Mouse (Mus musculus): ENCODE measurements at regions not wholly inside any gene's neighbourhood (a gene's known extent, or its start where the extent isn't known, plus 50 kb on each side); places are given as distances from the start of the nearest gene placed in this dataset.
A peak's percentile ranks its signal among the peaks of the same experiment; 100 is the strongest.

GRCm38 (mm10) chr10:96724436-96725175 lies 107.8 kb downstream of the Btg1 start:
- peak; percentile 23 for DNase-seq (ENCODE audit: low read depth, low spot score)

- DNase-seq (ENCODE audit: low read depth, low spot score): no peak
Measured at GRCm38 (mm10) chr10:96726801-96727780, 110.3 kb downstream of the Btg1 start.

- DNase-seq (ENCODE audit: low read depth, low spot score): peak; percentile 85
Measured at GRCm38 (mm10) chr10:96733581-96733980, 116.8 kb downstream of the Btg1 start.

- no peak for DNase-seq (ENCODE audit: low read depth, low spot score)
Measured at GRCm38 (mm10) chr10:96735146-96735545, 118.3 kb downstream of the Btg1 start.

GRCm38 (mm10) chr10:96735885-96736628 lies 119.3 kb downstream of the Btg1 start:
- DNase-seq (ENCODE audit: low read depth, low spot score): no peak

DNA sequence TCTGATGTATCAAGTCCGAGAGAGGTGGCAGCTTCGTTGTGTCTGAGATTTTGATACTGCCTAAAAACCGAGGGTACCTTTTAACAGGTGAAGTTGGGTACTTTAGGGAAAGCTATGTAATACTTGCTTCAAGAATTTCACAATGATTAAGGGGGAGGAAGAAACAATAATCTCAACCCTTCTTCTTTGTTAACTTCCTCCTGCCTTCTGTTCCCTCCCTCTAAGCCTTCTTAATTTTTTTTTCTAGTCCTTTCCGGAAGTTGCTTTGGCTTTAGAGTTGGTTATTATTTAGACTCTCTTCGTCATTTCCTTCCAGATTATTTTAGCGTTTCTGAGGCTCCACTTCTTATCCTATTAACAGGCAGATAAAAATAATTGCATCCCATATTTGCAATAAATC lies 121.2 kb downstream of the Btg1 start:
- DNase-seq (ENCODE audit: low read depth, low spot score): no peak

DNA sequence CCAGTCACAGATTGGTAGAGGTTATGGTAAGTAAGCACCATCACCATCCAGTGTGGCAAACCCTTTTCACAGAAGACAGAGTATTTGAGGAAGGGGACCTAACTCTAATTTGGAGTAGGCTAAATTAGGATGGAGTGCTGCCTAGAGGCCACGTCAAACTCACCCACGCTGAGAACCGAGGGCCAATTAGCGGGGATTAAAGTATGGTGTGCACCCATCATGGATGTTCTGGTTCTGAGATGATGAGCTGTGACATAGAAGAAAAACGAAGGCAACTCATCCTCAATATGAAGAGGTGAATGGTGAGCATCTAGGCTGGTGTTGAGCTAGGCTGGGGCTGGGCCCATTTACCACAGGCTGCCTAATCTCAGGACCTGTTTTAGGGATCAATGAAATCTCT lies 121.8 kb downstream of the Btg1 start:
- DNase-seq (ENCODE audit: low read depth, low spot score): no peak

DNA sequence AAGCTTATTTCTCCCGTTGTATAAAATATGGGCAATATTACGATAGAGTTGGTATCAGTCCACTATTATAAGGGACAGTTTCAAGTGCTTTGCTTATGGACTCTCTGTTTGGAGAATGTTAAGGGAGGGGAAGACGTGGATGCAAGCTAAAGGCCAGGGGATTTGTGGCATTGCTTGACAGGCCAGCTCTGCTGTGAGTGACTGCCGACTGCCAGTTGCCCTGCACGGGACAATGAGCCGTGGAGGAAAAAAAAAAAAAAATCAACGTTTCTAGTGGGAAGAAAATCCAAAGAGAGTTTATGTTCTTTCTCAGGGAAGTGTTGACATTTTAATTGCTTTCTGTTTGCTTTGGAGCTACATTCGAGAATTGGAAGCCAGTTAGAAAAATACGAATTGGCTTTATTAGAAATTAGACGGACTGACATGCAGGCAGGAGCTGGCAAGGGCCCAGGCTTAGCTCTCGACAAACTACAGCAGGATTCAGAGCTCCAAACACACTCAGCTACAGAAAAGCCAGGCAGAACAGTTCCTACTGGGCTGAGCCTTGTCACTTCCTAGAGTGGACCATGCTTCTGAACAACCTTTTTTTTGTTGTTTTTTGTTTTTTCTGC lies 127.5 kb downstream of the Btg1 start:
- no peak for DNase-seq (ENCODE audit: low read depth, low spot score)

GRCm38 (mm10) chr10:96747015-96747663 lies 130.3 kb downstream of the Btg1 start:
- no peak for DNase-seq (ENCODE audit: low read depth, low spot score)

GRCm38 (mm10) chr10:96750861-96751260 lies 134.1 kb downstream of the Btg1 start:
- no peak for DNase-seq (ENCODE audit: low read depth, low spot score)

DNA sequence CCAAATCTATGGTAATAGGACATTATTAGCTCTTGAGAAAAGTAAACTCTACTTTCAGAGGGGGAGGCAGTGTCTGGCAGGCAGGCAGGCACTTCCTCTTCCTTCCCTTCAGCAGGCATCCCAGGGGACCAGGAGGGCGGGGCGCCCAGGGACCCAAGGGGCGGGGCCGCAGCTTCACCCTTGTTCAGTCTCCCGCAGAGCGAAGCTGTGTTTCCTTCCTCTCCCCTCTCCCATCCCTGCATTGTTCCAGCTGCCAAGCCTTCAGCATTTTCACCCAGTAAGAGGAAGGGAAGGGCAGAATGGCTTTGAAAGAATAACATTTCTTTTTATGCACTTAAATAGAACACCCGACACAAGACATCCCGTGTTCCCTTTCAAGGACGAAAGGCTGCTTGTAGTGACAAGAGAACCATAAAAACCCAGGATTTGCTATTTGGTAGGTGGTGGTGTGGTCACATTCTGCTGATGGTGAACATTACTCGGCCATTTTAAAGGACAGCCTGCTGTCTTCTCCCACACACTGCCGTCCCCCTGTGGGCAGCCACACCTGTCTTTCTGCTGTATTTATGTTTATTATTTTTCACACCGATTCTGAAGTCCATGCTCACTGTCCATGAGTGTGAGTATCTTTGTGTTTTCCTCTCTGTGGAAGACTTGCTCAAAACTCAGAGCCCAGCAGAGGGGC lies 134.9 kb downstream of the Btg1 start:
- DNase-seq (ENCODE audit: low read depth, low spot score): peak; percentile 82

DNA sequence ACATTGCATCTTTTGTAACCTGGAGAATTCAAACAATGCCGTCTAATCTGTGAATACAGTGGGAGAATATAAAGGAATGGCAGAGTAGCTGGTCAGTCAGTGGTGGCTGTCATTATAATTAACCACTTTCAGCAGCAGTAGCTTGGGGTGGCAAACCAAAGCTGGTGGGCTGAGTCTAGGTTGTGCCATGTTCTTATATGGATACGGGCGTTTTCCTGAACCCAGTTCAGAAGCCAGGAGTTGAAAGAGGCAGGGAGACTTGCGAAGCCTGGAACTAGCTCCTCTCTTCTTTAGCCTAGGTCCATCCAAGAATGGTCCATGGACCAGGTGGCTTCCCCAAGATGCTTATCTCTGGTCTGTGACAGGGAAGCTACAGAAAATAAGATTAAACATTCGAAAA lies 135.7 kb downstream of the Btg1 start:
- no peak for DNase-seq (ENCODE audit: low read depth, low spot score)

GRCm38 (mm10) chr10:96753521-96753920 lies 136.7 kb downstream of the Btg1 start:
- no peak for DNase-seq (ENCODE audit: low read depth, low spot score)

GRCm38 (mm10) chr10:96755674-96756073 lies 138.9 kb downstream of the Btg1 start:
- DNase-seq (ENCODE audit: low read depth, low spot score): no peak

DNA sequence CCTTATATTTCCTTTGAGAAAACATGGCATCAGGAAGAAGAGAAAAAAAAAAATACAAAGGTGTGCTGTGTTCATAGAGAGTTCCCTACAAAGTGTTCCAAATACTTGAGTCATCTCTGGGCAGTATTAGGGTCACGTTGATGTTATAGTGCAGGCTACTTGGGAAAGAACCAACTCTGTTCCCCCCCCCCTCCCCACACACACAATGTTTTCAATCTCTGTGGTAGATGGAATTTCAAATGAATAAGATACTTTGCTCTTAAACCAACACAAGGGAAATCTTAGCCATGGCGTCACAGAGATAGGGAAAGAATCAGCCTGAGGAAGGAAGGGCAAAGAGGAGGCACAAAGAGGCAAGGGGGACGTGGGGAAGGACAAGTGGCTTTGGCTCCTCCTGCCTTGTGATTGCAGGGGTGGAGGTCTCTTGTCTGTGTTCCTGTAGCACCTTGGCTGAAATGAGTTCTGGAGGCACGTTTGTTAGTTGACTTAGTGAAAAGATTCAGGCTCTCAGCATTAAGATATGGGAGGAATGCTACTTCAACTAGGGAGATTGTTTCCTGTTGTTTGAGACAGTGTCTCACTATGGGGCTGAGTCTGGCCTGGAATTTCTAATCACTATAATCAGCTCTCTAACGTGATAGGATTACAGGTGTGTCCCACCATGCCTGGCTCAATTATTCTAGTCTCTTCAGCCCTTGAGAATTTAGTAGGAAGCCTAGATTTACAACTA lies 139.7 kb downstream of the Btg1 start:
- DNase-seq (ENCODE audit: low read depth, low spot score): no peak

DNA sequence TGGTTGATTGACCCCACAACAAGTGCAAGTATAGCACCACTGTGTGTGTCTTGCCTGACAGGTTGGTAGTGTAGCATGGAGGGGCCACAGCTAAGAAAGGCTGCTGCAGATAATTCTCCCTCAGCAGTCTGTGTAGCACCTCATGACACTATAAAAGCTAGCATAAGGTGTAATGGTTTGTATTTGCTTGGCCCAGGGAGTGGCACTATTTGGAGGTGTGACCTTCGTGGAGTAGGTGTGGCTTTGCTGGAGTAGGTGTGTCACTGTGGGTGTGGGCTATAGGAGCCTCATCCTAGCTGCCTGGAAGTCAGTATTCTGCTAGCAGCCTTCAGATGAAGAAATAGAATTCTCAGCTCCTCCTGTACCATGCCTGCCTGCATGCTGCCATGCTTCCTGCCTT lies 140.5 kb downstream of the Btg1 start:
- DNase-seq (ENCODE audit: low read depth, low spot score): peak; percentile 14

- DNase-seq (ENCODE audit: low read depth, low spot score): no peak
Measured at GRCm38 (mm10) chr10:96761601-96762000, 144.8 kb downstream of the Btg1 start.

DNA sequence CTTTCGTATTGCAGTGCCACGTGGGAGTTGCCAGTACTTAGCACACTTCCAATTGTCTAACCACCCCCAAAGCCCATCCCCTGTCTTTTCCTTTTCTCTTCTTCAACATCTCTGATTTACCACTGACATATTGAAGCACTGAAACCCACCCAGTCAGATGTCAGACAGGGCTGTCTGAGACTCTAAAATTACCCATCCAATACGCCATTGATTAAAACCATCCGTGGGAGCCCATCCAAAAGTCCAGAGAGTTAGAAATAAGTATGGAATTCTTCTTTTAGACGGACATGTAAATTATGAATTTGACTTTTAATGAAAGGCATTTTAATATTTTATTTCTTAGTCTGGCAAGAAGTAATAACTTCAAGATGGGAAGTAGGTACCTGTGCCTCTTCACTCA lies 148.8 kb downstream of the Btg1 start:
- DNase-seq (ENCODE audit: low read depth, low spot score): no peak

GRCm38 (mm10) chr10:96778220-96778619 lies 161.4 kb downstream of the Btg1 start:
- DNase-seq (ENCODE audit: low read depth, low spot score): no peak

- no peak for DNase-seq (ENCODE audit: low read depth, low spot score)
Measured at GRCm38 (mm10) chr10:96783966-96784365, 167.2 kb downstream of the Btg1 start.

All from ES-CJ7 (cell line).